Mouse (Mus musculus): ENCODE data around the gene Stat3. TPM values are rescaled to one million over a fixed set of nuclear protein-coding genes. Genes with fewer than 3 reads are reported as not detected.
A peak's percentile ranks its signal among the peaks of the same experiment; 100 is the strongest.

Gene Stat3
- polyA plus RNA-seq, 1 experiment from 2014 or later: 42.9 TPM

DNA sequence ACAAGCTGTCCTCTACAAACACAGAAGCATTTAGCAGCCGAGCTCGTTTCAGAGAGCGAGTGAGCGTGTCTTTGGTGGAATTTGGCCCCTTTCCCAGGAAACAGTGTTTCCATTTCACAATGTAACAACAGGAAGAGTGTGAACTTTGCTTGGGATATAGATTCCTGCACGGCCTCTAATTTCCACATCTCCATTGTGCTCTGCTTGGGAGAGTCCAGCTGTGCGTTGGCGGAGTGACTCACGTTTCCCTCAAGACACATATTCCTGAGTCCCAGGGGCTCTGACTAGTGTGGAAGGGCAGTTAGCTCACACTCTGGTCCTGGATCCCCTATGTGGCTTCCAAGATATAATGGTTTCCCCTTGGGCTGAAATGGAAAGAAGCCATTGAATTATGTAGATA lies 40.5 kb upstream of the Stat3 start:
- Histone ChIP-seq H3K4me1 (replicated peaks; ENCODE audit: control insufficient read depth, insufficient read depth, low read length) (peaks cover 4% of the 10 kb centered on the region; the same call in 1 of the 2 replicates), H3K9me3 (ENCODE audit: control insufficient read depth, low read length) (no peaks in the 10 kb centered on the region), H3K27me3 (replicated peaks; ENCODE audit: control insufficient read depth, insufficient read depth, low read length) (no peaks in the 10 kb centered on the region), H3K4me3 (ENCODE audit: low read depth, low read length) (no peak overlapping the region), H3K27ac (ENCODE audit: low read depth) (peak overlapping the region; percentile 67), H3K9ac (ENCODE audit: low read length) (no peak overlapping the region), H3K36me3 (ENCODE audit: control insufficient read depth, insufficient read depth, low read length) (no peaks in the 10 kb centered on the region), H3K4me2 (ENCODE audit: low read length) (no peak overlapping the region)
- WGBS: 50% methylated on average over 8 of the region's 8 CpGs
- peak; percentile 57 for DNase-seq (ENCODE audit: low spot score)
- ATAC-seq (replicated peaks; ENCODE audit: low FRiP score, low TSS enrichment, low read depth): no peak

DNA sequence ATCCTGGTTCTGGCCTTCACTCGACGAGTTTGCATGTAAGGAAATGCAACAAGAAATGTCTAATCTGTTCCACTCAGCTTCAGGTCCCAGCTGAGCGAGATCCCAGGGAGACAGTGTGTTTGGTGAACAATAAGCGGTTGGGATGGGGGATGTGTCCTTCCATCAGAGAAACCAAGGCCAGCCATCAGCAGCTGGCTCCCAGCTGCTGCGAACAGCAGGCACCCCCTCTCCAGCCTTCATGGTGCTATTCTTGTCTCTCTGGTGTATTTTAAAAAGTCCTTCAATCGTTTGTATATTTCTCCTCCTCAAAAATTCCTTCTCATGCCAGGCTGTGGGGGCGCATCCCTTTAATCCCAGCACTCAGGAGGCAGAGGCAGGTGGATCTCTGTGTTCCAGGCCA lies 35.9 kb upstream of the Stat3 start:
- no peak overlapping the region for H3K9ac ChIP-seq (ENCODE audit: low read length)

DNA sequence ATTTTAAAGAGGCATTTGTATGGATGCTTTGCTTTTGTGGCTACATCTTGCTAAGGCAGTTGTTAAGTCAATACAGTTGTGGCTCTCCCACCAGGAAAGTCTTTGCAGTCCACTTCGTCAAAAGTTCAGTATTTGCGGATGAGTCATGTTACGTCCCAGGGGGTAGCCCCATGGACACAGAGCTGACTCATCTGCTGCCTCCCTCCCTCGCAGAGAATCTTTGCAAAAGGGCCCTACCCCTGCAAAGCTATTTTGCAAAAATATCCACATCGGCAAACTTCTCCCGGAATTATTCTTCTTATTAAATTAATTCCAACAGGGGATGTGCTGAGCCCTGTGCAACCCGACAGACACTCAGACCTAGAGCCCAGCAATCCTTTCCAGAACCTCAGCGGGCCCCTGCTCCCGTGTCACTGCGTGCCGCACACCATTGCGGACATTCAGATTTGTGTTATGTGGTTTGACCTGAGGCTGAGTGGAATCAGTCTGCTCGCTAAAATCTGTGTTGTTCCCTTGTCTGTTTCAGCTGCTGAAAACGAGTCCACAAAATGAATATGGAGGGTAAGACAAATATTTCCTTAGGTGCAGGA lies 35.1 kb upstream of the Stat3 start:
- H3K9ac ChIP-seq (ENCODE audit: low read length): no peak overlapping the region
- WGBS: 58% methylated on average over 14 of the region's 14 CpGs
- DNase-seq (ENCODE audit: low spot score) (no peak), ATAC-seq (replicated peaks; ENCODE audit: low FRiP score, low TSS enrichment, low read depth) (no peak)
- no peak overlapping the region for H3K4me2 ChIP-seq (ENCODE audit: low read length)
- H3K27me3 ChIP-seq (replicated peaks; ENCODE audit: control insufficient read depth, insufficient read depth, low read length): peaks cover 14% of the 10 kb centered on the region
- H3K36me3 ChIP-seq (ENCODE audit: control insufficient read depth, insufficient read depth, low read length): no peaks in the 10 kb centered on the region
- peaks cover 14% of the 10 kb centered on the region for H3K4me1 ChIP-seq (replicated peaks; ENCODE audit: control insufficient read depth, insufficient read depth, low read length)
- H3K4me3 ChIP-seq (ENCODE audit: low read depth, low read length): no peak overlapping the region
- H3K27ac ChIP-seq (ENCODE audit: low read depth): peak overlapping the region; percentile 22; the same call in 1 of the 2 replicates
- H3K9me3 ChIP-seq (ENCODE audit: control insufficient read depth, low read length): no peaks in the 10 kb centered on the region

More for the DNA sequence above, 35.9 kb upstream of the Stat3 start:
- Histone ChIP-seq H3K27me3 (replicated peaks; ENCODE audit: control insufficient read depth, insufficient read depth, low read length) (peaks cover 14% of the 10 kb centered on the region), H3K4me2 (ENCODE audit: low read length) (no peak overlapping the region), H3K27ac (ENCODE audit: low read depth) (peak overlapping the region; percentile 57), H3K36me3 (ENCODE audit: control insufficient read depth, insufficient read depth, low read length) (no peaks in the 10 kb centered on the region), H3K4me3 (ENCODE audit: low read depth, low read length) (no peak overlapping the region), H3K4me1 (replicated peaks; ENCODE audit: control insufficient read depth, insufficient read depth, low read length) (peaks cover 14% of the 10 kb centered on the region), H3K9me3 (ENCODE audit: control insufficient read depth, low read length) (no peaks in the 10 kb centered on the region)
- WGBS: 48% methylated on average over 7 of the region's 7 CpGs
- ATAC-seq (replicated peaks; ENCODE audit: low FRiP score, low TSS enrichment, low read depth) (no peak), DNase-seq (ENCODE audit: low spot score) (no peak)

- Histone ChIP-seq H3K27ac (ENCODE audit: low read depth) (no peak overlapping the region), H3K4me2 (ENCODE audit: low read length) (no peak overlapping the region), H3K4me1 (replicated peaks; ENCODE audit: control insufficient read depth, insufficient read depth, low read length) (peaks cover 15% of the 10 kb centered on the region), H3K4me3 (ENCODE audit: low read depth, low read length) (no peak overlapping the region), H3K36me3 (ENCODE audit: control insufficient read depth, insufficient read depth, low read length) (no peaks in the 10 kb centered on the region), H3K27me3 (replicated peaks; ENCODE audit: control insufficient read depth, insufficient read depth, low read length) (peaks cover 14% of the 10 kb centered on the region), H3K9ac (ENCODE audit: low read length) (no peak overlapping the region), H3K9me3 (ENCODE audit: control insufficient read depth, low read length) (no peaks in the 10 kb centered on the region)
- WGBS: 97% methylated on average over 7 of the region's 7 CpGs
- DNase-seq (ENCODE audit: low spot score): no peak
- ATAC-seq (replicated peaks; ENCODE audit: low FRiP score, low TSS enrichment, low read depth): no peak
These were observed 33.9 kb upstream of the Stat3 start for GRCm38 (mm10) chr11:100973245-100973644.

- 65% methylated on average over 10 of the region's 10 CpGs for WGBS
- Histone ChIP-seq H3K36me3 (ENCODE audit: control insufficient read depth, insufficient read depth, low read length) (no peaks in the 10 kb centered on the region), H3K4me1 (replicated peaks; ENCODE audit: control insufficient read depth, insufficient read depth, low read length) (peaks cover 21% of the 10 kb centered on the region), H3K27ac (ENCODE audit: low read depth) (peak overlapping the region; percentile 86), H3K4me2 (ENCODE audit: low read length) (no peak overlapping the region), H3K9ac (ENCODE audit: low read length) (no peak overlapping the region), H3K4me3 (ENCODE audit: low read depth, low read length) (no peak overlapping the region), H3K27me3 (replicated peaks; ENCODE audit: control insufficient read depth, insufficient read depth, low read length) (peaks cover 14% of the 10 kb centered on the region), H3K9me3 (ENCODE audit: control insufficient read depth, low read length) (no peaks in the 10 kb centered on the region)
- no peak for DNase-seq (ENCODE audit: low spot score)
- no peak for ATAC-seq (replicated peaks; ENCODE audit: low FRiP score, low TSS enrichment, low read depth)
These were observed 32.1 kb upstream of the Stat3 start for GRCm38 (mm10) chr11:100971455-100971854.

GRCm38 (mm10) chr11:100970557-100970937 lies 31.2 kb upstream of the Stat3 start, which contains the start of gene Cavin1:
TSS of gene Cavin1 (minus strand) at chr11:100970887.
- H3K27me3 ChIP-seq (replicated peaks; ENCODE audit: control insufficient read depth, insufficient read depth, low read length): peaks cover 14% of the 10 kb centered on the region
- H3K36me3 ChIP-seq (ENCODE audit: control insufficient read depth, insufficient read depth, low read length): no peaks in the 10 kb centered on the region
- ATAC-seq (replicated peaks; ENCODE audit: low FRiP score, low TSS enrichment, low read depth) (peak; percentile 84), DNase-seq (ENCODE audit: low spot score) (peak; percentile 88)
- peak within 1 kb of the TSS; percentile 86 for H3K27ac ChIP-seq (ENCODE audit: low read depth)
- H3K4me2 ChIP-seq (ENCODE audit: low read length): peak within 1 kb of the TSS; percentile 72
- H3K9me3 ChIP-seq (ENCODE audit: control insufficient read depth, low read length): no peaks in the 10 kb centered on the region
- peaks cover 21% of the 10 kb centered on the region for H3K4me1 ChIP-seq (replicated peaks; ENCODE audit: control insufficient read depth, insufficient read depth, low read length)
- H3K9ac ChIP-seq (ENCODE audit: low read length): peak within 1 kb of the TSS; percentile 66
- H3K4me3 ChIP-seq (ENCODE audit: low read depth, low read length): peak within 1 kb of the TSS; percentile 66
- WGBS: under 1% methylated on average over 20 of the region's 20 CpGs

DNA sequence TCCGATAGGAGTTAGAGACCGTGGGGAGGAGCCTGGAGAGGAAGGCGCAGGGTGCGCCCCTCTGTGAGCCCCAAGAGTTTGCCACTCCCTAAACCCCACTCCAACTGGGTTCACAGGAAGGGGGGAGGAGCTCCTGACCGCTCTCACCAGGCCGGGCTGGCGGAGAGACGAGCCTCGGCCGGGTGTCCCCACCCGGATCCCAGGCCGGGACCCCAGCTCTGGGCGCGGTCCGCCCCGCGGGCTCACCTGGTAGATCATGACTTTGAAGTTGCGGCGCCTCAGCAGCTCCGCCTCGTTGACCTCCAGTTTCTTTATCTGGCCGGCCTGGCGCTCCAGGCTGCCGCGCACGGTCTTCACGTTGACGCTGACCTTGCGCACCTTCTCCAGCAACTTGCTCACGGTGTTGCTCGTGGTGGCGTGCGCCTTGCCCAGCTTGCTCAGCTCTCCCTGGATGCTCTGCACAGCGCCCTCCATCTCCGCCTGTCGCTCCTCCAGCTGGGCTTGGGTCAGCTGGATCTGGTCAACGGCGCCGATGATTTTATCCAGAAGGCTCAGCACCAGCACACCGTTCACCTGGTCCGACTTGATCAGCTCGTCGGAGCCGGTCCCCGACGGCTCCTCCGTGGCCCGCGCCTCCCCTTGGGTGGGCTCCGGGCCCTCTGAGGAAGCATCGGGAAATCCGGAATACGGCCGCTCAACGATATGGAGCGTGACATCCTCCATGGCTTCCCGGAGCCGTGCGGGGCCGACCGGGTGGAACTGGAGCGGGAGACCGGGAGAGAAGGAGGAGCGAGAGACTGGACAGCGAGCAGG lies 30.6 kb upstream of the Stat3 start:
- H3K9ac ChIP-seq (ENCODE audit: low read length): peak overlapping the region; percentile 66
- ATAC-seq (replicated peaks; ENCODE audit: low FRiP score, low TSS enrichment, low read depth) (peak; percentile 73), DNase-seq (ENCODE audit: low spot score) (peak; percentile 86)
- H3K27ac ChIP-seq (ENCODE audit: low read depth): peak overlapping the region; percentile 86
- peaks cover 21% of the 10 kb centered on the region for H3K4me1 ChIP-seq (replicated peaks; ENCODE audit: control insufficient read depth, insufficient read depth, low read length)
- H3K27me3 ChIP-seq (replicated peaks; ENCODE audit: control insufficient read depth, insufficient read depth, low read length): peaks cover 14% of the 10 kb centered on the region
- H3K9me3 ChIP-seq (ENCODE audit: control insufficient read depth, low read length): no peaks in the 10 kb centered on the region
- WGBS: under 1% methylated on average over 65 of the region's 65 CpGs
- no peaks in the 10 kb centered on the region for H3K36me3 ChIP-seq (ENCODE audit: control insufficient read depth, insufficient read depth, low read length)
- H3K4me3 ChIP-seq (ENCODE audit: low read depth, low read length): peak overlapping the region; percentile 66
- H3K4me2 ChIP-seq (ENCODE audit: low read length): peak overlapping the region; percentile 72

- H3K4me1 ChIP-seq (replicated peaks; ENCODE audit: control insufficient read depth, insufficient read depth, low read length): peaks cover 16% of the 10 kb centered on the region
- WGBS: 3% methylated on average over 32 of the region's 35 CpGs
- peak; percentile 29 for ATAC-seq (replicated peaks; ENCODE audit: low FRiP score, low TSS enrichment, low read depth)
- H3K36me3 ChIP-seq (ENCODE audit: control insufficient read depth, insufficient read depth, low read length): no peaks in the 10 kb centered on the region
- peak overlapping the region; percentile 72 for H3K4me2 ChIP-seq (ENCODE audit: low read length)
- H3K9me3 ChIP-seq (ENCODE audit: control insufficient read depth, low read length): no peaks in the 10 kb centered on the region
- peak overlapping the region; percentile 66 for H3K9ac ChIP-seq (ENCODE audit: low read length)
- peak overlapping the region; percentile 86 for H3K27ac ChIP-seq (ENCODE audit: low read depth)
- H3K27me3 ChIP-seq (replicated peaks; ENCODE audit: control insufficient read depth, insufficient read depth, low read length): peaks cover 14% of the 10 kb centered on the region
- DNase-seq (ENCODE audit: low spot score): no peak
- peak overlapping the region; percentile 66 for H3K4me3 ChIP-seq (ENCODE audit: low read depth, low read length)
These were observed 29.9 kb upstream of the Stat3 start for GRCm38 (mm10) chr11:100969189-100969743.
